Mouse (Mus musculus) CD8-positive naive resting alpha-beta T cell, adult 2 months (primary cell): ENCODE data around the gene Tssk1.

Experiments
- DNase-seq, 2 experiments: peaks; one replicate each; pipeline ENCODE4 v3.0.0; 2022; ENCODE audit warnings: low read depth in 2 of 2, low spot score in 2 of 2

Tssk1 gene

DNA sequence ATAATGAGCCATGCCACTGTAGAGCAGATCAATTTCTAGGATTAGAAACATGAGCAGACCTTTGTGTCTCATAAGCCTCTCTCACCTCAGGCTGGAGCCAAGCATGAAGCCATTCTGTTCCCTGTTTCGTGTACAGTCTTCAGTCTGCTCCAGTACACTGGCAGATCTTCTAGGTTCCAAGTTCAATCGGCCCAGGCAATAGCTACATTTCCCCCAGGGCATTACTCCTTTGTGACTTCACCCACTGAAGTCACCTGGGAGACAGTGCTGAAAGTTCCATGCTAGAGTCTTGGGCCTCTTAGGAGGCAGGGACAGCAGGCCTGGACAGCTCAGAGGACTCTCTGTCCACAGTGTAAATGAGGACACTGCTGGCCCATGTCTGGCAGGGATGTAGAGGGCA lies at the start of gene Tssk1:
Gene Tssk1 (plus strand): TSS at position 301 of the 400 bp plus-strand sequence.
- DNase-seq, result no peak

DNA sequence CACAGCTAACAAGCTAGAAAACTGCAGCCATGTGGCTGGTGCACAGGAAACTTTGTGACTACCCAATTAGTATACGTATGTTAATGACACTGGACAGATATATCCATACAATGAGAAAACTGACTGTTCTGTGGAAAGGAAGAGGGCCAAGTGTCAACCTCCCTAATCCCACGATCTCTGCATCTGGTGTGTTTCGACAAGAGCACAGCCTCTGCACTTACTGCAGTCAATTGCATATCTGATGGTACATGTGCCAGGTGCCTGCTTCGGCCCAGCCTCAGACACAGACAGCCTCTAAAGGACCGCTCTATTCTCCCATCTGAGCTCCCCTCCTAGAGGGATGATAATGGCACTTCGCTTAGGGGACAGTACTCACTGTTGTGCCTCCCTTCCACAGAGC lies 45.6 kb upstream of the Tssk1 start:
- no peak for DNase-seq

DNA sequence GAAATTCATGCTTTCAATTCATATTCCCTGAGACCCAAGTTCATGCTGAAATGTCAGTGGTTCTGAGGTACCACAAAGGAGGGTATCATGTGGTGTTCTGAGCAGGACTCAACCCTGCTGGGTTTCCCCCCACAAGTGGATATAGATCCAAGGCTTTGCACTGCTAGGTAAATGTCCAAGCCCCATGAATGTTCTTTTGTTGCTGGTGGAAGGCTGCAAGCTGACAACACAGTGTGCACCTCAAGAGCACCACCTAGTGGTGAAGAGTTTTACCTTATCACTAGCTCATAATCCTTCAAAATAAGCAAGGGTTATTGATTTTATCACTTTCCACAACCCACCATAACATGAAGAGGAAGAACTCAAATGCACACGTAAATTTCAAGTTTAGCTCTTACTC lies 45.1 kb upstream of the Tssk1 start:
- DNase-seq, result peak in 1 of 2 experiments; percentile 44

DNA sequence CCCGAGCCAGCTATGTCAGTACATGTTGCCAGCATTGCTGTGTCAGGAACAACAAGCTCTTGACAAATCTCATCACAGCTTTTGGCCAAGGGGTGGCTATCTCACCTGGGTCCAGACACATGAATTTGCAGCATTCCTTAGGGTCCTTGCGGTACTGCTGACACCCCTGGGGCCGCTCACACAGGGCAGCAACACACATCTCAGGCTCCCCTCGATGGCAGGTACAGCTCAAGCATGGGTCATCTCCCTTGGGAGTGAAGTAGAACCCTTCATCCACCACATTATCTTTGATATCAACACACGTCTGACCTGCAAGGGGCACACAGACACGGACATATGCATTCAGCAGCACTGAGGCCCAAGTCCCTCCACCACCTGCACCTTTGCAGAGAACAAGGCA lies 44.5 kb upstream of the Tssk1 start:
- DNase-seq, result no peak

DNA sequence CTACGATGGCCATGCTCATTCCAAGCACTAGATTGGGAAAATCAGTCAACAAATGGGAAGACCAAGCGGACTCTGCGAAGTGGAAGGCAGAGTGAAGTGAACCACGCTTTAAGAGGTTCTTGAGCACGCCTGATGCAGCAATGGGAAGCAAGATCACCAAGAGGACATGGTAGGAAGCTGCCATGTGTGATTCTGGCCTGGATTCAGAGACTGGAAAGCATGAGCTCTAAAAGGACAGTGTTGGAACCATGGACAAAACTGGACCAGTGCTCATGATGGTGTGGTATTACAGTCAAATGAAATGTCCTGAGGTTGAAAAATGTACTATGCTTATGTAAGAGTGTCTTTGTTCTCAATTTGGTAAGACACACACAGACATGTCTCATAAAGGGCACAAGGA lies 42.7 kb upstream of the Tssk1 start:
- DNase-seq, result no peak

DNA sequence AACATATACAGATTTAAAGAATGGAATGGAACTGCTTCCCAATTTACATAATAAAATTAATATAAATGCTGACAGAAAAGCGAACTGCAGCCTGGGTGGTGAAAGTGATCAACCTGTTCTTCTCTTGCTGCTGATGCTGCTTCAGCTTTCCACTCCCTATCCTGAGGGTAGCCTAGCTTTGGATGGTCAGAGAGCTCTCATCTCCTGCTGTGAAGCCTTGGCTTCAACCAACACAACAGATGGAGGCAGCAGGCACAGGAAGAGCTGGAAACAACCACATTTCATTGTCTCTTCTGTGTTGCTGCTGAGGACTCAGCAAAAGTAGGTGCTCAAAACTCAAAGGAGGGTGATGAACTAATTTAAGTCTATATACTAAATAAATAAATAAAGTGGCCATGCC lies 42.2 kb upstream of the Tssk1 start:
- no peak for DNase-seq

DNA sequence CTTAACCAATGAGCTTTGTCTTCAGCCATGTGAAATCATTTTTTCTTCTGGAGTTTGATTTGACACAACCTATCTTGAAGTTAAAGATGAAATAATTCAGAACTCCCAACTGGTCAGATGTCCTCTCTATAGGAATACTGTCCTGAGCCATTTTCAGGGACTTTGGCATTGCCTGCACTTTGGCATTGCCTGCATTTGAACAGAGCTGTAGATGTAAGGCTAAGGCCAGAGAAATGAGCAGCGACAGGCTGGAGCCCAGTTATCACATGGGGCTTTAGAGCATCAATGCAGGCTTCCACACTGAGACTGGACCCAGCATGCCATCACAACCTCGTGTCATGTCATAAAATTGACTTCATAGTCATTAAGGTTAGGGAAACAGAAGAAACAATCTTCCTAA lies 40.8 kb upstream of the Tssk1 start:
- DNase-seq, result no peak

DNA sequence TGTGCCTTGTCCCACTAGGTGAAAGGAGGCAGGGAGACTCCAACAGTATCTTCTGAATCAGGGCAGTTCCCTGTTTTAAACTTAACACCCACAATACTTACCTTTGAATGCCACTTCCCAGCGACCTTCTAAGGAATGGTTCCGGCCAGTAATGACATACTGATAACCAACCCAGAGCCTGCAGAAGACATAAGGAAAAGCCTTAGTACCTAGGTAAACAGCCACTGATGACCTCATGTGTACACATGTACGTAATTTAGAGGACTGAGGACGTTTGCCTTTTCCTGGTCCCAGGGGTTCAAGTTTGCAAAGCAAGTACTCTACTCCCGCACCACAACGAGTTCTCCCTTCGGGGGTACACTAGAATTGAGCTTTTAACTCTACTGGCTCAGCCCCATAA lies 36.9 kb upstream of the Tssk1 start:
- DNase-seq, result no peak

DNA sequence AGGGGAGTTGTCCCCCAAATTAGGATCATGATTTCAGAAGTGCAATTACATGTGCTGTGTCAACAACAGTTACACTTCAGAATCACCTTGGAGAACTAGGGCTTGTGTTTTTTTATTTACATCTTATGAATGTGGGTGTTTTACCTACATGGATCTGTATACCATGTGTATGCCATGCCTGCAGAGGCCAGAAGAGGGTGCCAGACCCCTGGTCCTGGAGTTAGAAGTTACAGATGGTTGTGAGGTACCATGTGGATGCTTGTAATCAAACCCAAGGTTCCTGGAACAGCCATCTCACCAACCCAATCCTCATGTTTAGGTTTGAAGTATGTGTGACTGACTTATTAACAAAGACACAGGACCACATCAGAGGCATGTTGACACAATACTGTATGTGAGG lies 35.4 kb upstream of the Tssk1 start:
- no peak for DNase-seq

DNA sequence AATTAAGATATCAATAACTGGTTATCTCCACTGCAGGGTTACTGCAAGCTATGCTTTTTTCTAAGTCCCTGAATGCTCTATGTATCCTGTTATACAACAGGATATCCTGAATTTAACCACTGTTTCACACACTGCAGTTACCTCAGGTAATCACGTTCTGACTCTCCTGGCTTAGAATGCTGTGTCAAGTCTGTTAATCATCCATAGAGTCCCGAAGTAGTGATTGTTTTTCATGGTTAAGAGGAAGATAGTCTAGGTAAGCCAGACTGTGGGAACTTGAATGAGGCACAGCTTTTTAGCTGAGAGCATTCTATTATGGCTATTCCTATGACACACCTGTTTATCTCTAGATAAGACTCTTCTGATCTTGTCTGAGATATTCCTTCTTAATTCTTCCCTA lies 28.7 kb upstream of the Tssk1 start:
- DNase-seq, result no peak

DNA sequence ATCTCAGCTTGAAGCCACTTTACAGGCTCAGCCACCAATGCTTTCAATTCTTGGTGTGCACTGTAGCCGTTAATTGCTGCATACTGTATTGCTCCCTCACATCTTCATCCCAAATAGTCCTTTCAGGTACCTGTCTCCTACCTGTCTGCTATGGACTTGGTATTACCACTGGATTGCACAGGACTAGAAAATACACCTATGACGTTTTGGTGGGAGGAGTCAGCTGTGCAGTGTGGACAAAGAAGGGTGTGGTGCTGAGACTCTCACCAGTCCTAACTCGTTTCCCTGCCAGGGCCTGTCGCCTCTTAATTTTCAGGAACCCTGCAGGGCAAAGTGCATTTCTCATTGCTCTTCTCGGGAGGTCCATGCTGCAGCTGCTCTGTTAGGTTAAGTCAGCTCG lies 28.3 kb upstream of the Tssk1 start:
- DNase-seq, result no peak

DNA sequence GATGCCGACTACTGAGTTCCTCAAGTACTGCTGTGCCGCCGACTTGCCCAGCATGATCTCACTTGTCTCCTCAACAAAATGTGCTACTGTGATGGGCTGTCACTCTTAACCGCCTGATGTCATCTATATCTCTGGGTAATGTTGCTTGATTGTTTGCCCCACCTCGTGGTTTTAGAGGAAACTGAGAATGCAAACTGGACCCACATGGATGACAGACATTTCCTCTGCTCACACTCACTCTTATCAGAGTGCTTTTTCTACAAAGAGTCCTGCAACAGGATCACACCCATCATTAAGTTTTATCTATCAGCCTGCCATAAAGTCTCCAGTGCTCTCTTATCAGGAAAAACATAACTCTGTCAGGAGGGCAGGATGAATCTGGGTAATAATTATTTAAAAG lies 22.8 kb upstream of the Tssk1 start:
- DNase-seq, result no peak

DNA sequence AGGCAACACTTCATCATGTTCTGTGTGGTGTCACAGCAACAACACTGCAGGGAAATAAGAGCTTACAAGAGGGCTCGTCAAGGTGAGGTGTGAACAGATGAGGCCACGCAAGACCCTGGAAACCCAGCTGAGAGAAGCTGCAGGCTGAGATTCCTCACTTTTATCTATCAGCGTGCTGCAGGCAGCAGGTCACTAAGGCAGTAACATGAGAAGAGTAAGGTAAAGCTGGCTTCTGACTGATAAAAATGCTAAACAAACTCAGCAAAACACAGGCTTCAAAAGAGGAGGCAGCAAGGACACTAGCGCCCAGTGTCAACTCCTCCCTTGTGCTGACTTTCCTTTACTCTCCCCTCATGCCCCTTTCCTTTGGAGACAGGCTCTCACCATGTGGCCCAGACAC lies 21.0 kb upstream of the Tssk1 start:
- no peak for DNase-seq

DNA sequence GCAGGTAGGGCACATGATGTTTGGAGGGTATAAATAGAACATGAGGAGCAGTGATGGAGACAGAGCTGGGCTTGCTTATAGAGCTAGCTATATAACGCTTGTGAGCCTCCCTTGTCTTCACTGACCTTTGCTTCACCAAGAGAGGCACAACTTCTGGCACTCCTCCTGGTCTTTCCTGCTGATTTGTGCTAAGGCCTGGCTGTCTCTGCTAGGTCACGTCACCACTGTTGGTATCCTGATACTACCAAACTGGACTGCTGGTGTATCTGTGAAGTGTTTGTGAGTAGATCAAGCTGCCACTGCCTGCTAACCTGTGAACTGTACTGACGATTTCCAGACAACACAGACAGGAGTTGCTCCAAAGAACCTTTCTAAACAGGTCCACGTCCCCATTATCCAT lies 18.8 kb upstream of the Tssk1 start:
- DNase-seq, result no peak

DNA sequence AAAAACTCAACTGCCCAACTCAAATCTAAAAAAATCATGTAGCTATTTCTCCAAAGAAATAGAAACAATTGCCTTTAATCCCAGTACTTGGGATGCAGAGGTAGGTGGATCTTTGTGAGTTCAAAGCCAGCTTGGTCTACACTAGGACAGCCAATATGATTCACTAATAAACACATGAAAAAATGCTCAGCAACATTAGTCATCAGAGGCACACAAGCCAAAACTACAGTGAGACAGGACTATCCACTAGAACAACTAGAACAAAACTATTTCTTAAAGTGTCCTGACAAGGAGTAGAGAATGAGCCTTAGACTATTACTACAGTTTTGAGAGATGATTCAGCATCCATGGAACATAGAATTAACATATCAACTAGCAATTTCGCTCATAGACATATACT lies 17.9 kb upstream of the Tssk1 start:
- no peak for DNase-seq

DNA sequence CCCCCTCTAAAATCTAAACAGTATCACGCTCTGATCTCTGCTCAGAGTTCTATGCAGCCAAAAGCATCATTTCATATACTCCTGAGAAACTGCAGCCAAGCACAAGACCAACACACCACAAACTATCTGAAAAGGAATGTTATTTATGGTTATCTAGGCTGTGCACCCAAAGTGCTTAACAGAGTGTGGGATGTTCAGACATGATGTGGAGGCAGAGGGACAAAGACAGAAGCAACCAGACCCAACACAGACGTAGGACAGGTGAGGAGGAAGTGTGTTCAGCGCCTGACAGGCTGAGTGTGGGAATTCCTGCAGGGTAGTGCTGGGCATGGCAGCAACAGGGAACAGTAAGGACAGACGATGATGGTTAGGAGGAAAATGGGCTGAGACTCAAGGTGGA lies 14.5 kb upstream of the Tssk1 start:
- DNase-seq, result no peak

DNA sequence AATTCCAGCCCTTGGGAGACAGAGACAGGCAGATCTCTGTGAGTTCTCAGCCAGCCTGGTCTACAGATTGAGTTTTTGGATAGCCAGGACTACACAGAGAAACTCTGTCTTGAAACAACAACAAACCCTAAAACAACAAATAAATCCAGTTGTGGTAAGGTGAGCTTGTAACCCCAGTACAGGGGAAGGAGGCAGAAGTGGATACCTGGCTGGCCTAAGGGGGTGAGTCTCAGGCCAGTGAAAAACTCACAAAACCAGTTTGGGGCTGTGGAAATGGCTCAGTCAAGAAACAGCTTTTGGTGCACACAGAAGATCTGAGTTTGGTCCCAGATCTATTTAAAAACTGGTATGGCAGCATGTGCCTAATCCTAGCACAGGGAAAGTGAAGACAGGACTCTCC lies 11.8 kb upstream of the Tssk1 start:
- DNase-seq, result no peak

DNA sequence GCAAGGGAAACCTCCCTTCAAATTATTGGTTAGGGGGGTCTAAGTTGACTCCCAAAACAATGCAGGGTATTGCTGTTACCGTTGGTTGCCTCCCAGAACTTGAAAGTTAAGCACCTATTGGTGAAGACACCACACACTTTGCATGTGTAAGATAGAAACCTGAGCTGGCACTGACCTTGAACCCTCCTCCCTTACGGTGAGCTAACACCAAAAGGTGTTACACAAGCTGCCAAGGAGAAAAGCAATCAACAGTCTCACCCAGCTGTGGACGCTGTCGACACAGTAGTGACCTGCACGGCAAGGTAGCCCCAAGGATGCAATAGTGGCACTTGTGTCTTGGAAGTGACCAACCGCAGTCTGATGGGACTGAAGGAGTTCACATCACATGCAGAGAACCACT lies 9.9 kb upstream of the Tssk1 start:
- no peak for DNase-seq

DNA sequence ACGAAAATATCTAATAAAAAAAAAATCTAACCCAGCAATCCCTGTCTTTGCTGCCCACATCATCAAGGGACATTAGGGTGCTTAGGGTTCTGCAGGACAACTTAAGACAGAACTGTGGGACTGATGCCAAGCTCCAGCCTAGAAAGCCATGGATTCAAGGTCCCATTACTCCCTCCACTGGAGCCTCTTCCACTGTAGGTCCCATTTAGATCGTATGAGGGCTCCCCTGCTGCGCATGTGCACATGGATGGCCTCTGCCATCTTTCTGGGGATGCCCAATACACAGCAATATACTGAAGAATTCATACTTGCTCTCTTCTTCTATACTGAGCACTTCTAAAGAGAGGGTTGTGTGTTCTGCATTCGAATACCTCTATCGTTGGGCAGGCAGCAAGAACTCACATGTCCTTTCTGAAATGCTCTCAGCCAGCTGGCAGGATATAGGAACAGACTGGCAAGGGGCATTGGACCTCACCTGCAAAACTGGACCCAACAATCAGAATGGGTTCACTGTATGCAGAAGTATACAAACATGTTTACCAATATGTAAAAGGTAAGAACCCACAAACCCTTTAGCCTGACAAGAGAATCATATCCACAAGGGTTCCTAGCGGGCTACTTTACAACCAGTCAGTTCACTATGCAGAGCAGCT lies 4.2 kb upstream of the Tssk1 start:
- DNase-seq, result no peak

DNA sequence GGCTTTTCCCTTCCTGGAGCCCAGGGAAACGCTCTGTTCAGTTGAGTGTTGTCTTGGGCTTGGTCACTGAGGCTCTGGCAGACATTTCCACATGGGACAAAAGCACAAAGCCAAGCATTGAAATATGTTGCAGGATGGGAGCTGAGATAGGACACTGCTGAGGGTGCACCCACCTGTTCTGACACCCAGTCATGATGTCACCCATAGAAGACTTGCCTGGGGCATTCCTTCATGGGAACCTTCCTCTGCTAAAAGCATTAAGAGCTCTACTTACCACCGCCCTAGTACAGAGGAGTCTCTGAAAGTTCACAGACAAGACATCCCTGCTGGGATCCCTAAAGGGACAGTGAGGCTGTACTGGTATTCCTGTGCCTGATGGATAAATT lies 3.7 kb upstream of the Tssk1 start:
- DNase-seq, result no peak

DNA sequence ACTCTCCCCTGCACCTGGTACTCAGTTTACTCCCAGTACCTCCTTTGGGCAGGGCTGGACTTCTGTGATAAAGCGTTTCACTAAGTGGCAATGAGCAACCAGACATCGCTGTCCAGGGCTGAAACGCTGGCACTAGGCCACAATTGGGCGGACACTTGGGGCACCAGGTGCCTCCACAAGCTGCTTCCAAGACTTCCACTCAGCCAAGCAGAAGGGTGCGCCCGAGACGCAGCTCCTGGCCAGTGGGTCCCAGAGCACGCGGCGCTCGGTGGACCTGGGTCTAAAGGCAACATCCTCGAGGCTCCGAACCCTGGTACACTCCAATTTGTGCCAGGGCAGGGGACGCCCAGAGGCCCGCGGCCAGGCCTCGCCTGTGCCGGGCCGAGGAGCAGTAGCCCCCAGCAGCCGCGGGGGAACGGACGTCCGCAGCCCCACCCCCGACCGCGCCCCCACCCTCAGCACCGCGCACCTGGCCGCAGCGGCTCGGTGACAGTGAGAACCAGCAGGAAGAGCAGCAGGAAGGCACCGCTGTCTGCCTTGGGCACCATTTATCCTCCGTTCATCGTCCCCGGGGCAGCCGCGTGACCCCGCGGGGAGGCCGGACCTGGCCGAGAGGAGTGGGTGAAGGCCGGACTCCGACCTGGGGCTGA lies 3.0 kb upstream of the Tssk1 start:
- peak in 1 of 2 experiments; percentile 7 for DNase-seq

DNA sequence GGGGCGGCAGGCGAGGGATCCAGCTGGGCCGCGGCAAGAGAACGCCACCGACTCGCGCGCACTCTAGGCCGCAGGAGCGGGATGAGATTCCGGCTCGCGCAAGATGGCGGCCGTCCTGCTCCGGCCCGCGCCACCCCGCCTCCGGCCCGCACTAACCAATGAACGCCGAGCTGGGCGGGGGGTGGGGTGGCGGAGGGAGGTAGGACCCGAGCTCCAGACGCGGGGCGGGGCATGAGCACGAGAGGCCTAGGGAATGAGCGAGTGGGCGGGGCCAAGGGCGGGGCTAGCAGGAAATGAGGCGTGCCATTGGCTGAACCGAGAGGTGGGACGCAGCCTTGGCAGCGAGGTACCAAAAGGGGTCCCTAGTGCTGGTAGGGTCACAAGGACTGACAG lies 2.5 kb upstream of the Tssk1 start, which contains the start of gene Gm20518:
Gene Gm20518 (minus strand): TSS at position 105 of the 393 bp plus-strand sequence.
- DNase-seq, result peak; percentile 96 to 98

DNA sequence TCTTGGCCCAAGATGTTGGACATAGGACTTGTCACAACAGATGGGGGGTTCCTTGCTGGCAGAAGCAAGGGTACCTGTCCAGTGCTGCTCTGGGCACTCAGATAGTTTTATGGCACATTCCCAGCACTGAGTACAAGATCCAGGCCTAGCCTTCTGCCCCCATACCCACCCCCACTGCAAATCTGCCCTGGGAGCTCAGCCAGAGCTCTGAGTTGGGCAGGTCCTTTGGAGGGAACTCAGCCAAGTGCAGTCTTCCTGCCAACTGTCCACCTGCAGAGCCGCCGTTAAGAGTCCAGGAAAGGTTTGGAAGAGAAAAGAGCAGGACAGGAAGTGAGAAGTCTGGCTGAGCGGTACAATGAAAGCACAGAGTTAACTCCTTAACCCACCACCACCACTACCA lies 1.4 kb upstream of the Tssk1 start:
- DNase-seq, result no peak
